ENCODE assay signal across 11 mouse cellular contexts in genomic region chr17:27042840-27043239, GRCm38 (mm10). TPM values are rescaled to one million over a fixed set of nuclear protein-coding genes. Genes with fewer than 3 reads are reported as not detected.
DNase-seq lines count a peak whose midpoint lies in the region; ATAC-seq lines count a peak whose summit lies in the region.
"Had no signal": no experiment of that assay in that cellular context is flagged by ENCODE, and none has a peak within 500 bp of the region (broad histone marks: within the 10 kb centered on the region; RNA-seq: fewer than 3 reads in every experiment).

No protein-coding gene starts in this region.

- H3K4me2 ChIP-seq in lung, embryonic 16.5 days (ENCODE audit: low read depth, low read length): no peak overlapping the region
- no peak overlapping the region for H3K4me2 ChIP-seq in kidney, embryonic 14.5 days (replicated peaks; ENCODE audit: low read depth, low read length)
- H3K4me2 ChIP-seq in midbrain, embryonic 11.5 days: no peak overlapping the region
- H3K4me2 ChIP-seq: heart, embryonic 12.5 days had no signal

- no peaks in the 10 kb centered on the region for H3K36me3 ChIP-seq in lung, embryonic 16.5 days (ENCODE audit: control insufficient read depth, insufficient read depth, low read length)
- H3K36me3 ChIP-seq in kidney, embryonic 14.5 days (ENCODE audit: control insufficient read depth, insufficient read depth, low read length): no peaks in the 10 kb centered on the region
- no peaks in the 10 kb centered on the region for H3K36me3 ChIP-seq in midbrain, embryonic 11.5 days (ENCODE audit: control insufficient read depth, insufficient read depth, low read length)
- H3K36me3 ChIP-seq: heart, embryonic 12.5 days had no signal

- H3K27ac ChIP-seq in lung, embryonic 16.5 days (ENCODE audit: low read length): no peak overlapping the region
- H3K27ac ChIP-seq in kidney, embryonic 14.5 days (ENCODE audit: low read depth, low read length): peak overlapping the region; percentile 42; the same call in 1 of the 2 replicates
- no peak overlapping the region for H3K27ac ChIP-seq in midbrain, embryonic 11.5 days (ENCODE audit: low read depth, low read length)

- no peaks in the 10 kb centered on the region for H3K9me3 ChIP-seq in lung, embryonic 16.5 days (ENCODE audit: control insufficient read depth, low read length)
- no peaks in the 10 kb centered on the region for H3K9me3 ChIP-seq in kidney, embryonic 14.5 days (ENCODE audit: control insufficient read depth, low read length)
- no peaks in the 10 kb centered on the region for H3K9me3 ChIP-seq in midbrain, embryonic 11.5 days (ENCODE audit: control insufficient read depth, low read length)

- H3K27me3 ChIP-seq in lung, embryonic 16.5 days (ENCODE audit: control insufficient read depth, insufficient read depth, low read depth, low read length): no peaks in the 10 kb centered on the region
- no peaks in the 10 kb centered on the region for H3K27me3 ChIP-seq in kidney, embryonic 14.5 days (ENCODE audit: control insufficient read depth, insufficient read depth, low read length)
- no peaks in the 10 kb centered on the region for H3K27me3 ChIP-seq in midbrain, embryonic 11.5 days (ENCODE audit: control insufficient read depth, insufficient read depth, low read length)
- H3K27me3 ChIP-seq: heart, embryonic 12.5 days had no signal

- H3K9ac ChIP-seq in lung, embryonic 16.5 days (ENCODE audit: low read length): 0 out of 2 replicates have a peak overlapping the region, but pooled peaks have one; percentile 5
- no peak overlapping the region for H3K9ac ChIP-seq in kidney, embryonic 14.5 days (ENCODE audit: low read depth, low read length)
- no peak overlapping the region for H3K9ac ChIP-seq in midbrain, embryonic 11.5 days (ENCODE audit: low read length)
- H3K9ac ChIP-seq: heart, embryonic 12.5 days had no signal

- peaks cover 20% of the 10 kb centered on the region for H3K4me1 ChIP-seq in lung, embryonic 16.5 days (replicated peaks; ENCODE audit: control insufficient read depth, insufficient read depth, low read length)
- peaks cover 35% of the 10 kb centered on the region for H3K4me1 ChIP-seq in kidney, embryonic 14.5 days (ENCODE audit: control insufficient read depth, insufficient read depth, low read length)
- peaks cover 14% of the 10 kb centered on the region for H3K4me1 ChIP-seq in midbrain, embryonic 11.5 days (ENCODE audit: control insufficient read depth, insufficient read depth, low read length)

- WGBS in lung, embryonic 16.5 days: 61% methylated on average over 6 of the region's 6 CpGs
- 63% methylated on average over 6 of the region's 6 CpGs for WGBS in kidney, embryonic 14.5 days
- 77% methylated on average over 6 of the region's 6 CpGs for WGBS in midbrain, embryonic 11.5 days

- no peak for ATAC-seq in lung, embryonic 16.5 days (ENCODE audit: low read depth)
- ATAC-seq in kidney, embryonic 14.5 days (ENCODE audit: low FRiP score, low TSS enrichment): no peak
- peak; percentile 48 for ATAC-seq in megakaryocyte progenitor cell, adult 5-6 weeks (replicated peaks; ENCODE audit: poor library complexity)
- no peak for ATAC-seq in midbrain, embryonic 11.5 days (ENCODE audit: low FRiP score)
- ATAC-seq: lung, postnatal 0 days had no signal

- H3K4me3 ChIP-seq in lung, embryonic 16.5 days (ENCODE audit: low read length): no peak overlapping the region
- H3K4me3 ChIP-seq in kidney, embryonic 14.5 days (ENCODE audit: low read length): no peak overlapping the region
- H3K4me3 ChIP-seq in midbrain, embryonic 11.5 days (ENCODE audit: low read depth, low read length): no peak overlapping the region
- H3K4me3 ChIP-seq: heart, embryonic 12.5 days had no signal

- DNase-seq in lung, postnatal 25 days (ENCODE audit: low spot score): no peak
- peak; percentile 35 for DNase-seq in Muller cell, postnatal 12 days (ENCODE audit: inconsistent ontology term)
- DNase-seq in right cerebral cortex, adult 18-20 months: no peak
- no peak for DNase-seq in midbrain, embryonic 11.5 days (ENCODE audit: low spot score, missing footprints)
- DNase-seq in thymus, postnatal 36 days: no peak
- DNase-seq: cerebellum, adult 11 months had no signal

RNA-seq across cellular contexts. Expression of gene Bak1, which starts 14.0 kb away (rescaled TPM):
- polyA plus RNA-seq in lung, embryonic 16.5 days (2015; fragmentation: Nextera tagmentation; extraction: Ambion mirVana): 7.8 and 8.1 TPM in 2 replicates
- 11.1 and 16.0 TPM in 2 replicates for polyA plus RNA-seq in kidney, embryonic 14.5 days (2014; fragmentation: Nextera tagmentation; extraction: Ambion mirVana)
- total RNA-seq in megakaryocyte progenitor cell, adult 5-6 weeks (2015): 130 and 135 TPM in 2 replicates
- total RNA-seq in megakaryocyte progenitor cell, adult 5-6 weeks (2017): 63.3 and 68.7 TPM in 2 replicates
- polyA plus RNA-seq in midbrain, embryonic 11.5 days (2014; fragmentation: Nextera tagmentation; extraction: Ambion mirVana): 8.0 and 8.9 TPM in 2 replicates

RNA-seq across cellular contexts. Expression of gene Itpr3, which starts 14.3 kb away (rescaled TPM):
- polyA plus RNA-seq in lung, embryonic 16.5 days (2015; fragmentation: Nextera tagmentation; extraction: Ambion mirVana): 6.1 TPM in 2 replicates
- 5.3 and 9.9 TPM in 2 replicates for polyA plus RNA-seq in kidney, embryonic 14.5 days (2014; fragmentation: Nextera tagmentation; extraction: Ambion mirVana)
- 3.4 and 3.6 TPM in 2 replicates for total RNA-seq in megakaryocyte progenitor cell, adult 5-6 weeks (2015)
- 5.3 and 6.2 TPM in 2 replicates for total RNA-seq in megakaryocyte progenitor cell, adult 5-6 weeks (2017)
- 0.59 and 0.72 TPM in 2 replicates for polyA plus RNA-seq in midbrain, embryonic 11.5 days (2014; fragmentation: Nextera tagmentation; extraction: Ambion mirVana)
